Mouse (Mus musculus) liver, embryonic 14.5 days (tissue): Measurements from ENCODE around the gene Ankdd1b. TPM values are rescaled to one million over a fixed set of nuclear protein-coding genes. Genes with fewer than 3 reads are reported as not detected.

Experiments
- ATAC-seq: fragments of 200-750 bp; cut with Nextera tagmentation; 2 replicates; pipeline ENCODE4 v1.8.0; 2017; ENCODE audit warnings: moderate number of reproducible peaks, mild to moderate bottlenecking, moderate library complexity; ENCODE audit not compliant: insufficient read depth
- DNase-seq, 3 experiments: peaks; one replicate each; pipeline ENCODE4 v3.0.0-alpha.2; 2012 to 2013; ENCODE audit warnings: low read depth in 3 of 3, low spot score in 3 of 3
- H3K27ac ChIP-seq: fragments of 300-500 bp; sonication (generic); 2 replicates; pipeline ENCODE4 v1.5.1; 2014; ENCODE audit warnings: moderate library complexity, mild to moderate bottlenecking, control low read depth, inconsistent platforms
- H3K27me3 ChIP-seq: fragments of 300-500 bp; sonication (generic); 2 replicates; pipeline ENCODE4 v1.6.1; 2014; ENCODE audit warnings: mild to moderate bottlenecking, low read length, moderate library complexity; ENCODE audit not compliant: control insufficient read depth, insufficient read depth
- H3K36me3 ChIP-seq: fragments of 300-500 bp; sonication (generic); replicated peaks from 2 replicates; pipeline ENCODE4 v1.6.1; 2014; ENCODE audit warnings: low read depth; ENCODE audit not compliant: control insufficient read depth, insufficient read depth
- H3K4me1 ChIP-seq, 2 experiments: fragments of 200-500 bp in 1 of 2; fragments of 300-500 bp in 1 of 2; sonication (generic) in 1 of 2; replicated peaks; 2 replicates each; pipeline ENCODE4 v1.6.1; 2012 to 2014; ENCODE audit warnings: antibody characterized with exemption in 1 of 2, inconsistent platforms in 1 of 2, low read length in 1 of 2; ENCODE audit not compliant: control insufficient read depth in 2 of 2, insufficient read depth in 2 of 2
- H3K4me2 ChIP-seq: fragments of 300-500 bp; sonication (generic); 2 replicates; pipeline ENCODE4 v1.6.1; 2014; ENCODE audit warnings: low read depth, mild to moderate bottlenecking, control low read depth, moderate library complexity
- H3K4me3 ChIP-seq, 2 experiments: fragments of 200-500 bp in 1 of 2; fragments of 300-500 bp in 1 of 2; sonication (generic) in 1 of 2; 2 replicates each; pipeline ENCODE4 v1.5.1; 2012 to 2014; ENCODE audit warnings: low read depth in 2 of 2, low read length in 2 of 2, mild to moderate bottlenecking in 2 of 2, control low read depth in 1 of 2, inconsistent platforms in 1 of 2, moderate library complexity in 1 of 2; ENCODE audit not compliant: insufficient read depth in 1 of 2
- H3K9ac ChIP-seq: fragments of 300-500 bp; sonication (generic); replicated peaks from 2 replicates; pipeline ENCODE4 v1.6.1; 2014; ENCODE audit warnings: mild to moderate bottlenecking, control low read depth, moderate library complexity
- H3K9me3 ChIP-seq: fragments of 300-500 bp; sonication (generic); 2 replicates; pipeline ENCODE4 v1.6.1; 2016; ENCODE audit warnings: low read length, mixed read lengths; ENCODE audit not compliant: control insufficient read depth
- CTCF ChIP-seq: IDR thresholded peaks from 2 replicates; pipeline ENCODE4 v1.5.1; 2016; ENCODE audit warnings: antibody characterized with exemption, low read depth, control low read depth
- EP300 ChIP-seq: IDR thresholded peaks from 2 replicates; pipeline ENCODE4 v1.6.1; 2016; ENCODE audit warnings: antibody characterized with exemption, low read depth
- WGBS: fragments of 180-500 bp; shearing (Covaris S2); extraction: QIAGEN DNeasy Blood & Tissue Kit; methylation state at CpG from one replicate; pipeline ENCODE4 v1.1.7; 2014; ENCODE audit not compliant: insufficient replicate concordance; 5-methylcytosine and 5-hydroxymethylcytosine counted together
- polyA plus RNA-seq, 2 experiments: library from polyadenylated mRNA; depleted of rRNA in 1 of 2; stranded (reverse) in 1 of 2; unstranded in 1 of 2; fragments of >200 nt; fragmentation: Nextera tagmentation in 1 of 2; extraction: Ambion mirVana in 1 of 2; gene quantifications; 2 replicates each; pipeline versions ENCODE4 v1.2.1 to v1.2.3; 2012 to 2014

Gene Ankdd1b
- polyA plus RNA-seq (2012; rRNA removed) (0.02 TPM in 2 replicates), polyA plus RNA-seq (2014; fragmentation: Nextera tagmentation; extraction: Ambion mirVana) (0.13 TPM in 1 of 2 replicates, not detected in the other)

- no peak for ATAC-seq
- Histone ChIP-seq H3K9me3 (no peaks in the 10 kb centered on the region), H3K4me3 (no peak within 1 kb of the TSS), H3K4me2 (no peak within 1 kb of the TSS), H3K9ac (no peak within 1 kb of the TSS), H3K27ac (no peak within 1 kb of the TSS), H3K4me1 (no peaks in the 10 kb centered on the region), H3K36me3 (no peaks in the 10 kb centered on the region), H3K27me3 (no peaks in the 10 kb centered on the region)
- WGBS = 78% methylated on average over 14 of the region's 14 CpGs
- no peak for TF ChIP-seq CTCF
- no peak for TF ChIP-seq EP300
- DNase-seq = no peak
Observed at GRCm38 (mm10) chr13:96470957-96471356, at the start of gene Ankdd1b. Gene Ankdd1b, minus strand, starts transcription at chr13:96471198.

DNA sequence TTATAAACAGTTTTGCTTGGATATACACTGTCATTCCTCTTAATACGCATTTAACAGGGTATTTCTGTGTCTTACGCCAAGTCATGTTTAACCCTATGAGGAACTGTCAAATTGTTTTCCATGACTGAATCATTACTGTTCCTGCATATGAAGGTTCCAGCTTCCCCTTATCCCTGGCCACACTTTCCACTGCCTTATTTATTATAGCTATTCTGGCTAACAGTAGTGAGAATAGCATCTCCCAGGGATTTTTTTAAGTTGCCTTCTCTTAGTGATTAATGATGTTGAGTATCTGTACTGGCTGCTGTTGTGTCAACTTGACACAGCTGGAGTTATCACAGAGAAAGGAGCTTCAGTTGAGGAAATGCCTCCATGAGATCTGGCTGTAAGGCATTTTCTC lies 46.3 kb upstream of the Ankdd1b start:
- 78% methylated on average over 2 of the region's 2 CpGs for WGBS
- H3K4me2 ChIP-seq = no peak overlapping the region
- TF ChIP-seq EP300 (no peak), CTCF (no peak)
- H3K27me3 ChIP-seq = no peaks in the 10 kb centered on the region
- H3K4me1 ChIP-seq = no peaks in the 10 kb centered on the region
- H3K27ac ChIP-seq = no peak overlapping the region
- H3K4me3 ChIP-seq = no peak overlapping the region
- no peak for ATAC-seq
- H3K9ac ChIP-seq = no peak overlapping the region
- H3K36me3 ChIP-seq = no peaks in the 10 kb centered on the region; the same call in 1 of the 2 replicates
- H3K9me3 ChIP-seq = no peaks in the 10 kb centered on the region
- DNase-seq = no peak

DNA sequence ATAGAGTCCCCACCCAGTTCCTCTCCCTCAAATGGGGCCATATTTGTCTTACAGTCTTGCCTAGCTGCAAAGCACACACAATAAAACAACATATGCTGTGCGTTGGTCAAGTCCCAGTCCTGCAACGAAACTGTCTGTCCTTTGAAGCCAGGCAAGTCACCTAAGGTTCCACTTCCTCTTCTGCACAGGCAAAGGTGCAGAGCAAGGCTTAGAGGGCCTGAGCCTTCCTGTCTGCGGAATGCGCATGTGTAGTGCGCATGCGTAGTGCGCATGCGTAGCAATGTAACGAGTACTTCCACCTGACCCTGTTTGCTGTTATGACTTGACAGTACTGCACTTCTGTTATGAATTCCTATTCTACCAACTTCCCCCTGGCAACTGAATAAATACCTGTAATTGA lies 45.3 kb upstream of the Ankdd1b start:
- H3K36me3 ChIP-seq = no peaks in the 10 kb centered on the region; the same call in 1 of the 2 replicates
- no peak overlapping the region for H3K9ac ChIP-seq
- no peaks in the 10 kb centered on the region for H3K27me3 ChIP-seq
- WGBS = 85% methylated on average over 9 of the region's 9 CpGs
- H3K9me3 ChIP-seq = no peaks in the 10 kb centered on the region
- H3K4me1 ChIP-seq = peaks cover 0 to 2% of the 10 kb centered on the region in 2 experiments; a peak in 1 of 4 replicates
- no peak for ATAC-seq
- H3K4me2 ChIP-seq = no peak overlapping the region
- no peak overlapping the region for H3K27ac ChIP-seq
- H3K4me3 ChIP-seq = no peak overlapping the region
- no peak for DNase-seq
- TF ChIP-seq CTCF = no peak
- TF ChIP-seq EP300 = no peak

GRCm38 (mm10) chr13:96514154-96514942 lies 43.4 kb upstream of the Ankdd1b start:
- no peaks in the 10 kb centered on the region; the same call in 1 of the 2 replicates for H3K36me3 ChIP-seq
- 83% methylated on average over 5 of the region's 5 CpGs for WGBS
- H3K27me3 ChIP-seq = no peaks in the 10 kb centered on the region
- DNase-seq (no peak), ATAC-seq (no peak)
- H3K9ac ChIP-seq = no peak overlapping the region
- no peaks in the 10 kb centered on the region for H3K9me3 ChIP-seq
- H3K4me3 ChIP-seq = no peak overlapping the region
- peaks cover 0 to 7% of the 10 kb centered on the region in 2 experiments; a peak in 2 of 4 replicates for H3K4me1 ChIP-seq
- TF ChIP-seq CTCF (no peak), EP300 (no peak)
- no peak overlapping the region for H3K4me2 ChIP-seq
- H3K27ac ChIP-seq = no peak overlapping the region

GRCm38 (mm10) chr13:96511893-96512292 lies 40.9 kb upstream of the Ankdd1b start:
- Histone ChIP-seq H3K27ac (no peak overlapping the region), H3K4me1 (peaks cover 0 to 7% of the 10 kb centered on the region in 2 experiments; a peak in 2 of 4 replicates), H3K9me3 (no peaks in the 10 kb centered on the region), H3K36me3 (no peaks in the 10 kb centered on the region; the same call in 1 of the 2 replicates), H3K9ac (no peak overlapping the region), H3K27me3 (no peaks in the 10 kb centered on the region), H3K4me2 (no peak overlapping the region), H3K4me3 (no peak overlapping the region)
- TF ChIP-seq EP300 (no peak), CTCF (no peak)
- 34% methylated on average over 5 of the region's 5 CpGs for WGBS
- ATAC-seq (no peak), DNase-seq (no peak)
